Mouse (Mus musculus) inflammation-experienced regulatory T-cells, adult 6 months (primary cell): ENCODE results near the gene Arhgap44. TPM values are rescaled to one million over a fixed set of nuclear protein-coding genes. Genes with fewer than 3 reads are reported as not detected.

ENCODE experiments used
- ATAC-seq: one replicate; pipeline ENCODE4 v1.8.0; 2017
- polyA plus RNA-seq, 3 experiments: library from polyadenylated mRNA; unstranded; fragments of 100-300 nt; shearing (Covaris generic); gene quantifications; one replicate each; pipeline ENCODE4 v1.2.1; 2017

Arhgap44 gene
- polyA plus RNA-seq, 3 experiments from 2014 or later = 0.20 to 0.55 (median 0.26) TPM

GRCm38 (mm10) chr11:64999685-65000084, 163.1 kb downstream of the Arhgap44 start:
- ATAC-seq = no peak

DNA sequence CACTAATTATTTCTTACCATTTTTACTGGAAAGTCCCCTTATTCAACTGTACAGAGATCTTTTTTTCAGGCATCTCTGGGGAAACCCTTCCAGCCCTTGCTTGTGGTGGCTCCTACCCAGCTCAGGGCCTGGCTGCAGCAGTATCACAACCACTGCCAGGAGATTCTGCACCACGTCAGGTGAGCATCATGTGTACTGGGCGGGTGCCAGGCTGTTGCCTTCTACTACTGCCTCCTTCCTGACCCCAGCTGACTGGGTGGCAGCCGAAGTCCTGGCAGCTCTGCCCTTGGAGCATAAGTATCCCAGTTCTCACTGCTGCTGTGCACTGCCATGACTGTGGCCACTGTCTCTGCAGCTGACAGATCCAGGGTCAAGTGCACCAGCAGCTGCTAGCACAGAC, 164.3 kb downstream of the Arhgap44 start:
- ATAC-seq = no peak

DNA sequence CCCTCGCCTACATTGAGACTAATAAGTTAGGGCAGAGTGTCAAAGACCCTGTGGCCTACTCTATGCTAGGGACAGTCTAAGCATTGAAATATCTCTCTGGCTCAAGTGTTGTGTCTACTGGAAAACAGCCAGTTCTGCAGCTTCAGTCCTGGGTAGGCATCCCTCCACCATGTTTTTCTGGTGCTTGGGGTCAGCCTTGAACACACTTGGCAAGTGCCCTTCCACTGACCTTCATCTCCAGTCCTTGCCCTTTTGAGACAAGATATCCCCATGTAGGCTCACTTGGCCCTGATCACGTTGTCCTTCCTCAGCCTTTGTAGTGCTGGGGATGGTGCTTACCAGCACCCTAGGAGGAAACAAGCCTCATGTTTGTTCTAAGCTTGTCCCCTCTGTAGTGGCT, 174.2 kb downstream of the Arhgap44 start:
- no peak for ATAC-seq

GRCm38 (mm10) chr11:64979489-64979845, 183.3 kb downstream of the Arhgap44 start:
- ATAC-seq = no peak

GRCm38 (mm10) chr11:64978720-64979488, 183.9 kb downstream of the Arhgap44 start, which contains the start of gene Elac2:
Gene Elac2 (plus strand): TSS chr11:64979038.
- peak; percentile 100 for ATAC-seq

GRCm38 (mm10) chr11:64972418-64972817, 190.3 kb downstream of the Arhgap44 start:
- ATAC-seq = no peak

DNA sequence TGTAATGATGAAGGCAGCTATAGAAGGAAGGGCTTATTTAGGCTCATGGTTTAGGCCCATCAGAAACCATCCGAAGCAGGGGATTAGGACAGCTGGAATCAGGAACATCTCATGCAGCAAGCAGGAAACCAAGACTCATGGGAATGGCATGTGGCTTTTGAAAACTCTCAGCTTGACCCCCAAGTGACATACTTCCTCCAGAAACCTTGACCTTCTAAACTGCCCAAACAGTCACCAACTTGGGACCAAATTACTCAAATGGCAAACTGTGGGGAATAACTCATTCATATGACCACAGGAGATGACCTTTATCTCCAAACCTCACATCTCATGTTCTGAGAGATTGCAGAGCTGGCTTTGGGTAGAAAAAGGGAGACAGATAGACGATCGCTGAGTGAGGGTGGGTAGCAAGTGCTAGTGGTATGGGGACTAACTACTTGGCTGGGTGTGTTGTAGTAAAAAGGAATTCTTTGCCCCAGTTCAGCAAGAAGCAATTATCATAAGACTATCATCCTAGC, 191.2 kb downstream of the Arhgap44 start:
- ATAC-seq = no peak

- no peak for ATAC-seq
Measured at GRCm38 (mm10) chr11:64968939-64969342, 193.8 kb downstream of the Arhgap44 start.

- no peak for ATAC-seq
Measured at GRCm38 (mm10) chr11:64968507-64968906, 194.3 kb downstream of the Arhgap44 start.

DNA sequence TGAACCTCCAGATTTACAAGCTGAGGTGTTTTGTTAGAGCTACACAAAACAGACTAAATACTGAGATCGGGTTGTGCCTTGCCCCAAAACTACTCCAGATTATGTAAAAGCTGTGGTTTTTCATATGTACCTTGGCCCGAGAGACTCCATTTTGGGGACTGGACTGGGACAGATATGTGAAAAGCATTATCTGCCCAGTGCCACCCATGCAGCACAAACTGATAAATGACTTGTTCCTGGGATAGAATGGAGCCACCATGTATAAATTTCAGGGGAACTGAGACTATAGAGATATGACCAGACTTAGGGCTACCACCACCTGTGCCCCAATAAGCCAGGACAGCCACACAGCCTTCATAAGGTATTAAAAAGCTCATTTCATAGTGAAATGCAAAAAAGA, 200.1 kb downstream of the Arhgap44 start:
- no peak for ATAC-seq

DNA sequence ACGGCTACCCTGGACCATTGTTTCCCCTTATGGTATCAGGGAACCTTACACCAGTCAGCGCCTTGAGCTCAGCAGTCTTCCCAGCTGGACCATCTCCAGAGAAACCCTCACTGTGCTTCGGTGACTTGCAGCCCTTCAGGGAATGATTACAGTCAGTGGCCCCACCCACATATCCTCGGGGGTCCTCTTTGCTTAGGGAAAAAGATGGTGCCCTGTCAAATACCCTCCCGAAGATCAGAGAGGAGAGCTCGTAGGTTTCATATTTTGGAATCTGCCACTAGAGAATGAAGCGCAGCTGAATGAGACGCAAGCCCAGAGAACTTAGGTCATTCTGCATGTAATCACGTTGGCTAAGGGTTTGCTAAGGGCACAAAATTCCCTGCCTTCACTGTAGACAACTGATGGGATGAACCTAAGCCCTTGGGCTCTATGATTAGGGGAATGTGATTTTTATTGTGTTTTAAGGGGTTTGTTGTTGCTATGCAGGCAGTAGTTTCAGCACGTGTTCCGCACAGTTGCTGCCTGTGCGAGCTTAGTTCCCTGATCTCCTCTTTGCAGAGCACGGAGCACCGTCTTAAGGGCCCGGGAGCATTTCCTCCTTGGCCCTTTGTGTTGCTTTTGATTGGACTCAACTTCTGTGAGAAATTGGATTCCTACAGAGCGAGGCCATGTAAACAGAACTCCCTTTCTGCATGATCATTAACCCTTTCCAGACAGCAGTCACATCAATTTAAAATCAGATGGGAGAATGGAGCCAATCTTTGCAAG, 205.6 kb downstream of the Arhgap44 start:
- no peak for ATAC-seq

Other genes with a start within 250 kb of the Arhgap44 start
- gene Elac2, start 183.9 kb downstream of the Arhgap44 start, polyA plus RNA-seq = 10 to 100 TPM in 2 of 3 experiments, 1 to 10 TPM in 1; 7.7 to 13.9 (median 10.2) TPM
- not detected for gene 1700086D15Rik, start 3.1 kb downstream of the Arhgap44 start, polyA plus RNA-seq
- gene Myocd, start 107.0 kb upstream of the Arhgap44 start, polyA plus RNA-seq = under 1 TPM in 1 of 3 experiments, not detected in 2; 0.09 TPM